Mouse (Mus musculus) thymus, adult 2 months (tissue): ENCODE results near the gene Nrg4. TPM values are rescaled to one million over a fixed set of nuclear protein-coding genes. Genes with fewer than 3 reads are reported as not detected.
"Not testable (repeated sequence)": the region's sequence is repeated elsewhere in the genome, so short reads cannot be mapped to it uniquely, and the experiment has no call there.

Source experiments
- DNase-seq: peaks from one replicate; pipeline ENCODE4 v3.0.0; 2021
- H3K27ac ChIP-seq: fragments of 200-500 bp; 2 replicates; pipeline ENCODE4 v1.5.1; 2012; ENCODE audit warnings: low read length, control low read depth; ENCODE audit not compliant: control insufficient read depth, insufficient read depth
- H3K27me3 ChIP-seq: fragments of 200-500 bp; 2 replicates; pipeline ENCODE4 v1.6.1; 2012; ENCODE audit warnings: mild to moderate bottlenecking, low read length, moderate library complexity, mixed read lengths; ENCODE audit not compliant: control insufficient read depth, insufficient read depth
- H3K36me3 ChIP-seq: fragments of 200-500 bp; 2 replicates; pipeline ENCODE4 v1.6.1; 2012; ENCODE audit warnings: mild to moderate bottlenecking, low read length, moderate library complexity; ENCODE audit not compliant: control insufficient read depth, insufficient read depth
- H3K4me1 ChIP-seq: fragments of 200-500 bp; replicated peaks from 2 replicates; pipeline ENCODE4 v1.6.1; 2012; ENCODE audit warnings: low read length; ENCODE audit not compliant: control insufficient read depth, insufficient read depth
- H3K4me3 ChIP-seq: fragments of 200-500 bp; 2 replicates; pipeline ENCODE4 v1.5.1; 2012; ENCODE audit warnings: mild to moderate bottlenecking, low read length, control low read depth, moderate library complexity; ENCODE audit not compliant: control insufficient read depth, insufficient read depth
- CTCF ChIP-seq: fragments of 200-500 bp; IDR thresholded peaks from 2 replicates; pipeline ENCODE4 v1.5.1; 2012; ENCODE audit warnings: mild to moderate bottlenecking, control low read depth, low read length, moderate library complexity, borderline replicate concordance; ENCODE audit not compliant: control insufficient read depth, poor library complexity, insufficient read depth; ENCODE audit errors: extremely low read depth
- POLR2A ChIP-seq: fragments of 200-500 bp; IDR thresholded peaks from 2 replicates; pipeline ENCODE4 v1.6.1; 2012; ENCODE audit warnings: mild to moderate bottlenecking, low read length, control low read depth, moderate library complexity; ENCODE audit not compliant: control insufficient read depth, poor library complexity, insufficient read depth; ENCODE audit errors: extremely low read depth
- WGBS: fragments of 180-500 bp; shearing (Covaris S2); methylation state at CpG from one replicate; pipeline ENCODE4 v1.1.7; 2018; 5-methylcytosine and 5-hydroxymethylcytosine counted together
- polyA plus RNA-seq: library from polyadenylated mRNA; depleted of rRNA; stranded (reverse); fragments of >200 nt; gene quantifications from 2 replicates; pipeline ENCODE4 v1.2.3, GENCODE M21; 2012

Gene Nrg4
- polyA plus RNA-seq, 1 experiment: 6.3 TPM

GRCm38 (mm10) chr9:55257105-55257504 is 69.5 kb downstream of the Nrg4 start:
- 96% methylated on average over 2 of the region's 2 CpGs for WGBS
- TF ChIP-seq POLR2A (no peak), CTCF (no peak)
- H3K4me3 ChIP-seq: no peak overlapping the region
- no peak overlapping the region for H3K27ac ChIP-seq
- DNase-seq: no peak
- H3K4me1 ChIP-seq: no peaks in the 10 kb centered on the region
- no peaks in the 10 kb centered on the region for H3K27me3 ChIP-seq
- no peaks in the 10 kb centered on the region for H3K36me3 ChIP-seq

GRCm38 (mm10) chr9:55255604-55256003 is 71.0 kb downstream of the Nrg4 start:
- no peaks in the 10 kb centered on the region for H3K36me3 ChIP-seq
- H3K27me3 ChIP-seq: no peaks in the 10 kb centered on the region
- no peak overlapping the region for H3K4me3 ChIP-seq
- TF ChIP-seq POLR2A (no peak), CTCF (no peak)
- 71% methylated on average over 4 of the region's 4 CpGs for WGBS
- H3K4me1 ChIP-seq: no peaks in the 10 kb centered on the region
- no peak for DNase-seq
- H3K27ac ChIP-seq: no peak overlapping the region

- Histone ChIP-seq H3K4me3 (no peak overlapping the region), H3K27ac (no peak overlapping the region), H3K36me3 (no peaks in the 10 kb centered on the region), H3K4me1 (no peaks in the 10 kb centered on the region), H3K27me3 (no peaks in the 10 kb centered on the region)
- WGBS: 94% methylated on average over 5 of the region's 5 CpGs
- no peak for DNase-seq
- no peak for TF ChIP-seq POLR2A
- no peak for TF ChIP-seq CTCF
Measured at GRCm38 (mm10) chr9:55255056-55255455, 71.6 kb downstream of the Nrg4 start.

GRCm38 (mm10) chr9:55253849-55254248 is 72.8 kb downstream of the Nrg4 start:
- no peak overlapping the region for H3K27ac ChIP-seq
- H3K4me1 ChIP-seq: no peaks in the 10 kb centered on the region
- TF ChIP-seq CTCF: no peak
- no peak for TF ChIP-seq POLR2A
- WGBS: 36% methylated on average over 1 of the region's 1 CpGs
- no peaks in the 10 kb centered on the region for H3K36me3 ChIP-seq
- H3K27me3 ChIP-seq: no peaks in the 10 kb centered on the region
- no peak overlapping the region for H3K4me3 ChIP-seq
- DNase-seq: no peak

GRCm38 (mm10) chr9:55252097-55252496 is 74.5 kb downstream of the Nrg4 start:
- 69% methylated on average over 2 of the region's 2 CpGs for WGBS
- H3K36me3 ChIP-seq, H3K4me1 ChIP-seq, H3K27ac ChIP-seq, DNase-seq, H3K27me3 ChIP-seq, H3K4me3 ChIP-seq: not testable (repeated sequence)

- Histone ChIP-seq H3K36me3 (no peaks in the 10 kb centered on the region), H3K4me1 (no peaks in the 10 kb centered on the region), H3K27ac (no peak overlapping the region), H3K27me3 (no peaks in the 10 kb centered on the region), H3K4me3 (no peak overlapping the region)
- no peak for DNase-seq
- no peak for TF ChIP-seq POLR2A
- TF ChIP-seq CTCF: no peak
- 85% methylated on average over 6 of the region's 6 CpGs for WGBS
Measured at GRCm38 (mm10) chr9:55250595-55251247, 75.9 kb downstream of the Nrg4 start.

- Histone ChIP-seq H3K4me1 (no peaks in the 10 kb centered on the region), H3K27ac (no peak overlapping the region), H3K4me3 (no peak overlapping the region), H3K27me3 (no peaks in the 10 kb centered on the region), H3K36me3 (no peaks in the 10 kb centered on the region)
- 48% methylated on average over 4 of the region's 4 CpGs for WGBS
- DNase-seq: no peak
- TF ChIP-seq POLR2A: no peak
- TF ChIP-seq CTCF: no peak
Measured at GRCm38 (mm10) chr9:55248465-55248864, 78.2 kb downstream of the Nrg4 start.
